Mouse (Mus musculus): Measurements from ENCODE around the gene Zcchc14.

- TF ChIP-seq CTCF (conservative IDR thresholded peaks at IDR 0.05 in 1 of 2, IDR thresholded peaks at IDR 0.05 in 1 of 2; ENCODE audit: low read depth in 2 of 2, low read length in 2 of 2) (no peak), ZC3H11A (IDR thresholded peaks at IDR 0.05; ENCODE audit: low read depth, low read length) (no peak)
Observed at GRCm38 (mm10) chr8:121572121-121572520, 80.6 kb downstream of the Zcchc14 start.

All from CH12.LX (cell line).